Mouse (Mus musculus) stomach, embryonic 15.5 days (tissue): Measurements from ENCODE around the gene Szrd1. TPM values are rescaled to one million over a fixed set of nuclear protein-coding genes. Genes with fewer than 3 reads are reported as not detected.

ENCODE experiments used
- ATAC-seq: fragments of 200-750 bp; cut with Nextera tagmentation; 2 replicates; pipeline ENCODE4 v1.8.0; 2017; ENCODE audit warnings: low read depth, moderate number of reproducible peaks, moderate TSS enrichment; ENCODE audit not compliant: insufficient read depth, low FRiP score
- H3K27ac ChIP-seq: fragments of 300-500 bp; sonication (generic); 2 replicates; pipeline ENCODE4 v1.5.1; 2015; ENCODE audit warnings: mild to moderate bottlenecking, inconsistent platforms
- H3K27me3 ChIP-seq: fragments of 300-500 bp; sonication (generic); replicated peaks from 2 replicates; pipeline ENCODE4 v1.6.1; 2015; ENCODE audit warnings: inconsistent platforms
- H3K36me3 ChIP-seq: fragments of 300-500 bp; sonication (generic); 2 replicates; pipeline ENCODE4 v1.6.1; 2015; ENCODE audit warnings: inconsistent platforms
- H3K4me1 ChIP-seq: fragments of 300-500 bp; sonication (generic); 2 replicates; pipeline ENCODE4 v1.6.1; 2015; ENCODE audit warnings: inconsistent platforms
- H3K4me2 ChIP-seq: fragments of 300-500 bp; sonication (generic); 2 replicates; pipeline ENCODE4 v1.6.1; 2015; ENCODE audit warnings: mild to moderate bottlenecking, inconsistent platforms
- H3K4me3 ChIP-seq: fragments of 300-500 bp; sonication (generic); replicated peaks from 2 replicates; pipeline ENCODE4 v1.5.1; 2015; ENCODE audit warnings: inconsistent platforms
- H3K9ac ChIP-seq: fragments of 300-500 bp; sonication (generic); 2 replicates; pipeline ENCODE4 v1.6.1; 2015; ENCODE audit warnings: inconsistent platforms
- H3K9me3 ChIP-seq: fragments of 300-500 bp; sonication (generic); 2 replicates; pipeline ENCODE4 v1.6.1; 2016; ENCODE audit warnings: inconsistent platforms
- WGBS: fragments of 180-500 bp; shearing (Covaris S2); methylation state at CpG from one replicate; pipeline ENCODE4 v1.1.7; 2015; 5-methylcytosine and 5-hydroxymethylcytosine counted together
- polyA plus RNA-seq: library from polyadenylated mRNA; unstranded; fragments of >200 nt; fragmentation: Nextera tagmentation; extraction: Ambion mirVana; gene quantifications from 2 replicates; pipeline ENCODE4 v1.2.1, GENCODE M21; 2015

Szrd1 gene
- polyA plus RNA-seq, 1 experiment from 2014 or later = 34.5 TPM

- H3K4me2 ChIP-seq = peak overlapping the region; percentile 76
- whole genome bisulfite sequencing = 69% methylated on average over 17 of the region's 17 CpGs
- peaks cover 11% of the 10 kb centered on the region; the same call in 1 of the 2 replicates for H3K36me3 ChIP-seq
- peaks cover 16% of the 10 kb centered on the region for H3K4me1 ChIP-seq
- H3K4me3 ChIP-seq = peak overlapping the region; percentile 93
- no peak for ATAC-seq
- H3K27ac ChIP-seq = peak overlapping the region; percentile 46; the same call in 1 of the 2 replicates
- no peaks in the 10 kb centered on the region for H3K27me3 ChIP-seq
- no peaks in the 10 kb centered on the region for H3K9me3 ChIP-seq
- H3K9ac ChIP-seq = 0 out of 2 replicates have a peak overlapping the region, but pooled peaks have one; percentile 93
Observed at GRCm38 (mm10) chr4:141076761-141077506, 62.6 kb downstream of the Szrd1 start.

- 89% methylated on average over 4 of the region's 4 CpGs for WGBS
- peaks cover 16% of the 10 kb centered on the region for H3K4me1 ChIP-seq
- no peak overlapping the region for H3K4me2 ChIP-seq
- H3K9ac ChIP-seq = no peak overlapping the region
- H3K36me3 ChIP-seq = peaks cover 34% of the 10 kb centered on the region
- ATAC-seq = no peak; the same call in 1 of the 2 replicates
- no peaks in the 10 kb centered on the region for H3K9me3 ChIP-seq
- H3K27me3 ChIP-seq = no peaks in the 10 kb centered on the region
- H3K27ac ChIP-seq = no peak overlapping the region
- no peak overlapping the region for H3K4me3 ChIP-seq
Observed at GRCm38 (mm10) chr4:141074109-141074508, 65.5 kb downstream of the Szrd1 start.

- no peaks in the 10 kb centered on the region for H3K9me3 ChIP-seq
- ATAC-seq = no peak
- no peak overlapping the region for H3K27ac ChIP-seq
- H3K36me3 ChIP-seq = peaks cover 38% of the 10 kb centered on the region
- H3K9ac ChIP-seq = no peak overlapping the region
- no peak overlapping the region for H3K4me2 ChIP-seq
- 72% methylated on average over 9 of the region's 9 CpGs for WGBS
- no peaks in the 10 kb centered on the region for H3K27me3 ChIP-seq
- no peak overlapping the region for H3K4me3 ChIP-seq
- H3K4me1 ChIP-seq = peaks cover 16% of the 10 kb centered on the region
Observed at GRCm38 (mm10) chr4:141073661-141074060, 65.9 kb downstream of the Szrd1 start.

GRCm38 (mm10) chr4:141072502-141072901 is 67.1 kb downstream of the Szrd1 start:
- H3K9ac ChIP-seq = no peak overlapping the region
- H3K27ac ChIP-seq = no peak overlapping the region
- peaks cover 49% of the 10 kb centered on the region for H3K36me3 ChIP-seq
- WGBS = 87% methylated on average over 11 of the region's 11 CpGs
- peaks cover 17% of the 10 kb centered on the region for H3K4me1 ChIP-seq
- no peak overlapping the region for H3K4me3 ChIP-seq
- H3K4me2 ChIP-seq = no peak overlapping the region
- no peaks in the 10 kb centered on the region for H3K9me3 ChIP-seq
- H3K27me3 ChIP-seq = no peaks in the 10 kb centered on the region
- ATAC-seq = no peak

- Histone ChIP-seq H3K9ac (no peak overlapping the region), H3K4me3 (no peak overlapping the region), H3K9me3 (no peaks in the 10 kb centered on the region), H3K4me1 (peaks cover 8% of the 10 kb centered on the region), H3K36me3 (peaks cover 67% of the 10 kb centered on the region), H3K27ac (no peak overlapping the region), H3K4me2 (no peak overlapping the region), H3K27me3 (no peaks in the 10 kb centered on the region)
- WGBS = 64% methylated on average over 4 of the region's 4 CpGs
- ATAC-seq = no peak
Observed at GRCm38 (mm10) chr4:141069731-141070130, 69.8 kb downstream of the Szrd1 start.

- Histone ChIP-seq H3K36me3 (peaks cover 67% of the 10 kb centered on the region), H3K27ac (no peak overlapping the region)
Observed at GRCm38 (mm10) chr4:141068655-141069054, 70.9 kb downstream of the Szrd1 start.

GRCm38 (mm10) chr4:141067516-141068046 is 72.0 kb downstream of the Szrd1 start:
- H3K4me1 ChIP-seq = peaks cover 8% of the 10 kb centered on the region
- peak overlapping the region; percentile 40; the same call in 1 of the 2 replicates for H3K27ac ChIP-seq
- no peak for ATAC-seq
- no peak overlapping the region for H3K9ac ChIP-seq
- H3K27me3 ChIP-seq = no peaks in the 10 kb centered on the region
- H3K4me2 ChIP-seq = no peak overlapping the region
- no peak overlapping the region for H3K4me3 ChIP-seq
- WGBS = 81% methylated on average over 9 of the region's 9 CpGs
- H3K9me3 ChIP-seq = no peaks in the 10 kb centered on the region
- peaks cover 61% of the 10 kb centered on the region for H3K36me3 ChIP-seq

More at GRCm38 (mm10) chr4:141068655-141069054, 70.9 kb downstream of the Szrd1 start:
- Histone ChIP-seq H3K27me3 (no peaks in the 10 kb centered on the region), H3K9me3 (no peaks in the 10 kb centered on the region), H3K9ac (no peak overlapping the region), H3K4me2 (no peak overlapping the region), H3K4me3 (no peak overlapping the region), H3K4me1 (peaks cover 8% of the 10 kb centered on the region)
- WGBS = 82% methylated on average over 8 of the region's 8 CpGs
- peak; percentile 20; the same call in 1 of the 2 replicates for ATAC-seq

- Histone ChIP-seq H3K4me2 (no peak overlapping the region), H3K9ac (no peak overlapping the region), H3K36me3 (peaks cover 56% of the 10 kb centered on the region), H3K27ac (peak overlapping the region; percentile 40; the same call in 1 of the 2 replicates), H3K9me3 (no peaks in the 10 kb centered on the region), H3K27me3 (no peaks in the 10 kb centered on the region), H3K4me1 (peaks cover 8% of the 10 kb centered on the region), H3K4me3 (no peak overlapping the region)
- 71% methylated on average over 12 of the region's 12 CpGs for WGBS
- no peak for ATAC-seq
Observed at GRCm38 (mm10) chr4:141066709-141067515, 72.7 kb downstream of the Szrd1 start.

GRCm38 (mm10) chr4:141065123-141065522 is 74.5 kb downstream of the Szrd1 start:
- no peak for ATAC-seq
- Histone ChIP-seq H3K4me2 (no peak overlapping the region), H3K9me3 (no peaks in the 10 kb centered on the region), H3K36me3 (peaks cover 43% of the 10 kb centered on the region), H3K4me3 (no peak overlapping the region), H3K27ac (no peak overlapping the region; the same call in 1 of the 2 replicates), H3K4me1 (peaks cover 8% of the 10 kb centered on the region), H3K9ac (no peak overlapping the region), H3K27me3 (no peaks in the 10 kb centered on the region)
- WGBS = 7% methylated on average over 8 of the region's 8 CpGs

GRCm38 (mm10) chr4:141064104-141064659 is 75.4 kb downstream of the Szrd1 start:
- Histone ChIP-seq H3K4me1 (peaks cover 17% of the 10 kb centered on the region), H3K9me3 (no peaks in the 10 kb centered on the region), H3K27ac (no peak overlapping the region), H3K4me3 (no peak overlapping the region), H3K9ac (no peak overlapping the region), H3K4me2 (no peak overlapping the region), H3K36me3 (peaks cover 34% of the 10 kb centered on the region), H3K27me3 (no peaks in the 10 kb centered on the region)
- WGBS = 83% methylated on average over 4 of the region's 4 CpGs
- no peak for ATAC-seq
